Mouse (Mus musculus) stomach, embryonic 16.5 days (tissue): ENCODE results near the gene Kalrn. TPM values are rescaled to one million over a fixed set of nuclear protein-coding genes. Genes with fewer than 3 reads are reported as not detected.

Source experiments
- ATAC-seq: fragments of 200-750 bp; cut with Nextera tagmentation; 2 replicates; pipeline ENCODE4 v1.8.0; 2017; ENCODE audit warnings: moderate number of reproducible peaks, moderate TSS enrichment; ENCODE audit not compliant: insufficient read depth, low FRiP score
- H3K27ac ChIP-seq: fragments of 300-500 bp; sonication (generic); 2 replicates; pipeline ENCODE4 v1.5.1; 2014; ENCODE audit warnings: low read length
- H3K27me3 ChIP-seq: fragments of 300-500 bp; sonication (generic); 2 replicates; pipeline ENCODE4 v1.6.1; 2014; ENCODE audit warnings: low read length, control low read depth, mixed read lengths; ENCODE audit not compliant: control insufficient read depth, insufficient read depth
- H3K36me3 ChIP-seq: fragments of 300-500 bp; sonication (generic); 2 replicates; pipeline ENCODE4 v1.6.1; 2014; ENCODE audit warnings: low read length; ENCODE audit not compliant: control insufficient read depth, insufficient read depth
- H3K4me1 ChIP-seq: fragments of 300-500 bp; sonication (generic); 2 replicates; pipeline ENCODE4 v1.6.1; 2014; ENCODE audit warnings: low read length, control low read depth, mixed read lengths; ENCODE audit not compliant: control insufficient read depth, insufficient read depth
- H3K4me2 ChIP-seq: fragments of 300-500 bp; sonication (generic); 2 replicates; pipeline ENCODE4 v1.6.1; 2014; ENCODE audit warnings: low read depth, low read length, mixed read lengths
- H3K4me3 ChIP-seq: fragments of 300-500 bp; sonication (generic); replicated peaks from 2 replicates; pipeline ENCODE4 v1.5.1; 2014; ENCODE audit warnings: mild to moderate bottlenecking, low read length
- H3K9ac ChIP-seq: fragments of 300-500 bp; sonication (generic); 2 replicates; pipeline ENCODE4 v1.6.1; 2014; ENCODE audit warnings: low read length
- H3K9me3 ChIP-seq: fragments of 300-500 bp; sonication (generic); replicated peaks from 2 replicates; pipeline ENCODE4 v1.6.1; 2016; ENCODE audit warnings: low read length, control low read depth; ENCODE audit not compliant: control insufficient read depth
- WGBS: fragments of 180-500 bp; shearing (Covaris S2); extraction: QIAGEN DNeasy Blood & Tissue Kit; methylation state at CpG from one replicate; pipeline ENCODE4 v1.1.7; 2014; 5-methylcytosine and 5-hydroxymethylcytosine counted together
- polyA plus RNA-seq: library from polyadenylated mRNA; unstranded; fragments of >200 nt; fragmentation: Nextera tagmentation; extraction: Ambion mirVana; gene quantifications from 2 replicates; pipeline ENCODE4 v1.2.1, GENCODE M21; 2015

Kalrn gene
- polyA plus RNA-seq, 1 experiment from 2014 or later: 22.7 TPM

- 65% methylated on average over 7 of the region's 7 CpGs for WGBS
- Histone ChIP-seq H3K4me1 (peaks cover 10% of the 10 kb centered on the region), H3K4me2 (no peak overlapping the region), H3K27me3 (no peaks in the 10 kb centered on the region), H3K36me3 (no peaks in the 10 kb centered on the region), H3K27ac (no peak overlapping the region), H3K9me3 (no peaks in the 10 kb centered on the region), H3K9ac (no peak overlapping the region), H3K4me3 (no peak overlapping the region)
- ATAC-seq: peak; percentile 10; the same call in 1 of the 2 replicates
Measured at GRCm38 (mm10) chr16:34279654-34280383, 293.5 kb downstream of the Kalrn start.

DNA sequence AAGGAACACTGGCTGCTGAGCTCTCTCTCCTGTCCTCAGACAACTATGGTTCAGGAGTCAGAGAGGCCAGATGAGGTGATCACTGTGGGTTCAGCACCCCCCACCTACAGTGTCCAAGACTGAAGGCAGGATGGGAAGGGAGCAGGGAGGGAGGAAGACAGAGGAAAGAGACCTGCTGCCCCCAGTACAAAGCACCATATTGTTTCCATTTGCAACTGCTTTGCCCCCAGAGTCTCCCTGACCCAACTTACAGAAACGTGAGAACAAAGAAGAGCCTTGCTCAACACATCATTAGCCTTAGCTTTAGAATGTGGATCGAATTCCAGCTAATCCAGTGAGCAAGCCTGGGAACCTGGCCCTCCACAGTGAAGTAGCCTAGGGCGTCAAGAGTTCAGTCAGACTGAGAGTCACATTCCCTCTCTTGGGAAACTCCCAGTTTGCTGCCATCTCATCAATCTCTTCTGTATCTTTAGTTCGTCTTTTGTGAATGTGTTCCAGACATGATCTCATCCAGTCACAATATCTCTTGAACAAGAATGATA lies 295.0 kb downstream of the Kalrn start:
- no peak overlapping the region for H3K4me3 ChIP-seq
- 59% methylated on average over 4 of the region's 4 CpGs for WGBS
- no peak for ATAC-seq
- H3K9ac ChIP-seq: no peak overlapping the region
- no peak overlapping the region for H3K4me2 ChIP-seq
- no peaks in the 10 kb centered on the region for H3K27me3 ChIP-seq
- H3K9me3 ChIP-seq: no peaks in the 10 kb centered on the region
- H3K4me1 ChIP-seq: peaks cover 15% of the 10 kb centered on the region
- no peak overlapping the region for H3K27ac ChIP-seq
- H3K36me3 ChIP-seq: no peaks in the 10 kb centered on the region

DNA sequence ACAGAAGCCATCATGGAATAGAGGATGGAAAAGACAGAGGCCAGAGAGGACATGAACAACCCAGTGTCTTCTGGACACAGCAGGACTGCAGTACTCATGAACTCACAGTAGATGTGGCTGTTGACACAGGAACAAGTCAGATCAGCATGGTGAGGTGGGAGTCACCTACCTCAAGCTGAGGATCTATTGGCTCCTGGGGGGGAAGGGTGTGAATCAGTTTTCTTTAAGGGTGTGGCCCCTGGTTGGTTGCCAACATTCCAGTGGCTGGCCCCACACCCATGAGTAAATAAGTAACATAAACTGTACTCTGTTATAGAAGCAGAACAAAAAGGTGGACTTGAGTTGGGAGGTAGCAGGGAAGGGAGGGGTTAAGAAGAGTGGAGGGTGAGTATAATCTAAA lies 298.7 kb downstream of the Kalrn start:
- Histone ChIP-seq H3K4me2 (no peak overlapping the region), H3K4me1 (peaks cover 8% of the 10 kb centered on the region; the same call in 1 of the 2 replicates), H3K27me3 (no peaks in the 10 kb centered on the region), H3K27ac (no peak overlapping the region), H3K36me3 (no peaks in the 10 kb centered on the region), H3K4me3 (no peak overlapping the region), H3K9ac (no peak overlapping the region), H3K9me3 (no peaks in the 10 kb centered on the region)
- peak; percentile 83 for ATAC-seq

DNA sequence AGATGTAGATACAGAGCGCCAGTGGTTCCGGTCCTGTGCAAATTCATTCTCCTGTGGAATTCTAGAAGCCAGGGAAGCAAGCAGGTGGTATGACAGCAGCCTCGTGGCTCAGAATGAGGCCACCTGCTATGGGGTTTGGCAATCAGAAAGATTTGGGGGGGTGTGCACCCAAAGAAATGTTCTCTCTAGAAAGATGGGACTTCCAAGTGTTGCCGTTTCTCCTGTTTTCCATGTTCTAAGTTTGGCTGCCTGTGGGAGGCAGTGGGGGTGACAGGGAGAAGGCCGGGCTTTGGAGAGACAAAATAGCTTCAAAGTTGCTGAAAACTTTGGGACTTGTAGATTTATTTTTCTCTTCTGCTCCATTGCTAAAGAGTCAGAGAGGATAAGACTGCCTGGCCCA lies 301.9 kb downstream of the Kalrn start:
- Histone ChIP-seq H3K9me3 (no peaks in the 10 kb centered on the region), H3K4me1 (peaks cover 8% of the 10 kb centered on the region; the same call in 1 of the 2 replicates), H3K27me3 (no peaks in the 10 kb centered on the region), H3K4me2 (no peak overlapping the region), H3K9ac (no peak overlapping the region), H3K4me3 (no peak overlapping the region), H3K27ac (no peak overlapping the region), H3K36me3 (no peaks in the 10 kb centered on the region)
- 90% methylated on average over 5 of the region's 5 CpGs for WGBS
- no peak for ATAC-seq

GRCm38 (mm10) chr16:34270681-34271080 lies 302.7 kb downstream of the Kalrn start:
- H3K4me3 ChIP-seq: no peak overlapping the region
- H3K4me2 ChIP-seq: no peak overlapping the region
- H3K9ac ChIP-seq: no peak overlapping the region
- ATAC-seq: peak; percentile 87
- 41% methylated on average over 2 of the region's 2 CpGs for WGBS
- H3K4me1 ChIP-seq: peaks cover 5% of the 10 kb centered on the region; the same call in 1 of the 2 replicates
- H3K36me3 ChIP-seq: no peaks in the 10 kb centered on the region
- no peak overlapping the region for H3K27ac ChIP-seq
- H3K27me3 ChIP-seq: no peaks in the 10 kb centered on the region
- H3K9me3 ChIP-seq: no peaks in the 10 kb centered on the region

GRCm38 (mm10) chr16:34269642-34270041 lies 303.7 kb downstream of the Kalrn start:
- H3K27ac ChIP-seq: no peak overlapping the region
- no peaks in the 10 kb centered on the region for H3K27me3 ChIP-seq
- no peaks in the 10 kb centered on the region for H3K36me3 ChIP-seq
- H3K9me3 ChIP-seq: no peaks in the 10 kb centered on the region
- WGBS: 81% methylated on average over 8 of the region's 8 CpGs
- no peak overlapping the region for H3K4me2 ChIP-seq
- no peak overlapping the region for H3K4me3 ChIP-seq
- no peak overlapping the region for H3K9ac ChIP-seq
- ATAC-seq: no peak
- H3K4me1 ChIP-seq: peaks cover 5% of the 10 kb centered on the region; the same call in 1 of the 2 replicates

DNA sequence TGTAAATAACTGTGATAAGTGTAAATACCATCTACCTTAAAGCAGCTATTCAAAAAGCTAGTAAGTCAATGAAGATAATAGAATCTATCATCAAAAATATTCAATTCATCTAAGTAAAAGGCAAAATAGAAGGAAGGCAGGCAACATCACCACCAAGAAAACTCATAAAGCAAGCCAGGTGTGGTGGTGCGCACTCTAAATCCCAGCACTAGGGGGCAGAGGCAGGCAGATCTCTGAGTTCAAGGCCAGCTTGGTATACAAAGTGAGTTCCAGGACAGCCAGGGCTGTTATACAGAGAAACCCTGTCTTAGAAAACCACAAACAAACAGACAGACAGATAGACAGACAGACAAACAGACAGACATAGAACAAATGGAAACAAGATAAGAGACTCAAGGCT lies 305.6 kb downstream of the Kalrn start:
- H3K4me3 ChIP-seq: no peak overlapping the region
- H3K9me3 ChIP-seq: no peaks in the 10 kb centered on the region
- H3K27me3 ChIP-seq: no peaks in the 10 kb centered on the region
- no peak overlapping the region for H3K9ac ChIP-seq
- no peak overlapping the region for H3K4me2 ChIP-seq
- H3K27ac ChIP-seq: no peak overlapping the region
- peaks cover 7% of the 10 kb centered on the region for H3K4me1 ChIP-seq
- no peak for ATAC-seq
- WGBS: 100% methylated on average over 1 of the region's 1 CpGs
- no peaks in the 10 kb centered on the region for H3K36me3 ChIP-seq

DNA sequence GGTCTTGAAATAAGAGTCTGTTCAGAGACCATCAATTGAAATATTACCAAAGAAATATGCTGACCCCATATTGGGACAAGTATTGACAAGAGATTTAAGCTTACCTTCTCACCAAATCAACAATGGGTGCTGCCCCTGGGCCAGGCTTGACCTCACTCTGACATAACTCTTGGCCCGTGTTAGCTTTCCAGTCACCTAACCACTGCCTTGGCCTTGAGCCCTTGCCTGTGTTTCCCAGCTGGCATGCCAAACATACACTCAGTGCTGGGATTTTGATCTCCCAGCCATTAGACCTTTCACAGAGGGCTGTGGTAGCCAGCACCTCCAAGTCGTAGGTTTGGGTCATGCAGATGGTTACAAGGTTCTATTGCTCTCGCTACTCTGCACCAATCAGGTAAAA lies 308.7 kb downstream of the Kalrn start:
- H3K27ac ChIP-seq: no peak overlapping the region
- H3K27me3 ChIP-seq: no peaks in the 10 kb centered on the region
- H3K9me3 ChIP-seq: no peaks in the 10 kb centered on the region
- ATAC-seq: no peak
- 80% methylated on average over 3 of the region's 3 CpGs for WGBS
- no peak overlapping the region for H3K9ac ChIP-seq
- H3K4me1 ChIP-seq: peaks cover 9% of the 10 kb centered on the region
- H3K4me3 ChIP-seq: no peak overlapping the region
- no peaks in the 10 kb centered on the region for H3K36me3 ChIP-seq
- H3K4me2 ChIP-seq: no peak overlapping the region

- Histone ChIP-seq H3K36me3 (no peaks in the 10 kb centered on the region), H3K9me3 (no peaks in the 10 kb centered on the region), H3K9ac (peak overlapping the region; percentile 50; the same call in 1 of the 2 replicates), H3K4me2 (peak overlapping the region; percentile 45), H3K27ac (no peak overlapping the region), H3K27me3 (no peaks in the 10 kb centered on the region), H3K4me1 (peaks cover 9% of the 10 kb centered on the region), H3K4me3 (peak overlapping the region; percentile 11; the same call in 1 of the 2 replicates)
- ATAC-seq: peak; percentile 53; the same call in 1 of the 2 replicates
- 27% methylated on average over 22 of the region's 22 CpGs for WGBS
Measured at GRCm38 (mm10) chr16:34262731-34263460, 310.4 kb downstream of the Kalrn start.
